Mouse (Mus musculus): ENCODE results near the gene Yeats2. TPM values are rescaled to one million over a fixed set of nuclear protein-coding genes. Genes with fewer than 3 reads are reported as not detected.

Yeats2 gene
- polyA plus RNA-seq, 1 experiment from 2014 or later, result 57.4 TPM

DNA sequence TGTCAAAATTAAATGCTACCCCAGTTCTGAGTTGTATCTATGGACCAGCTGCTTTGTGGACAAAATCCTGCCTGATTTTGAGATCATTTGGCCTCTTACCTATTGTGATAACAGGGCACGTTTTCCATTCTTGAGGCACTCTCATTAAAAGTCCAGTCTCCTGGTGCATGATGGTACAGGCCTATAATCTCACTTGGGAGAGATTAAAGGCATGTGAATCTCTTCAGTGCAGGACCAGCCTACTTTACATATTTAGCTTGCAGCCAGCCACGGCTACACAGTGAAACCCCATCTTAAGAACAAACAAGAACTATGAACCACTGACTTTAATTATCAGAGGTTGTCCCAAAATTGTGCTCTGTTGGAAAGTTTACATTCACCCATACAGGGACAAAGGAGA, 10.5 kb upstream of the Yeats2 start:
- 61% methylated on average over 2 of the region's 2 CpGs for WGBS
- Histone ChIP-seq H3K27me3 (no peaks in the 10 kb centered on the region), H3K4me2 (replicated peaks) (no peak overlapping the region), H3K36me3 (peaks cover 14% of the 10 kb centered on the region), H3K27ac (no peak overlapping the region), H3K9me3 (no peaks in the 10 kb centered on the region), H3K4me1 (no peaks in the 10 kb centered on the region), H3K9ac (no peak overlapping the region), H3K4me3 (no peak overlapping the region)
- ATAC-seq (ENCODE audit: insufficient number of reproducible peaks, insufficient read depth, low FRiP score, low TSS enrichment), result no peak

DNA sequence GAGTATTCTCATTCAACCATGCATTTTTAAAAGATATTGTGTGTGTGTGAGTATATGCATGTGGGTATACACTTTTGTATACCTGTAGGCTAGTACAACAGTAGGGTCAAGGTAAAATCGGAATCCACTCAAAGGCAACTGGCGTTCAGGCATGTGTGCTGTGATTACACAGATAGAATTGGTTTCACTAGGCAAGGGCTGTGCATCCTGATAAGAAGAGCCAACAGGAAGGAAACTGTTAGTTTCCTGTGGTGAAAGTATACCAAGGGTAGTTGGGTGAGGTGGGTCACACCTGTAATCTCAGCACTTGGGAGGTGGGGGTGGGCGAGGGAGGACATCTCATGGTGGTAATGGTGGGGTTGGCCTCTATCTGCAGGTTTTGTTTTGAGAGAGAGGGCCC, 3.7 kb downstream of the Yeats2 start:
- Histone ChIP-seq H3K9me3 (no peaks in the 10 kb centered on the region), H3K9ac (no peak overlapping the region), H3K4me1 (peaks cover 15% of the 10 kb centered on the region), H3K36me3 (0 out of 2 replicates have a peak, but pooled peaks cover 8% of the 10 kb centered on the region), H3K27me3 (no peaks in the 10 kb centered on the region), H3K27ac (no peak overlapping the region), H3K4me3 (no peak overlapping the region), H3K4me2 (replicated peaks) (no peak overlapping the region)
- no peak for ATAC-seq (ENCODE audit: insufficient number of reproducible peaks, insufficient read depth, low FRiP score, low TSS enrichment)
- WGBS, result 90% methylated on average over 3 of the region's 3 CpGs

DNA sequence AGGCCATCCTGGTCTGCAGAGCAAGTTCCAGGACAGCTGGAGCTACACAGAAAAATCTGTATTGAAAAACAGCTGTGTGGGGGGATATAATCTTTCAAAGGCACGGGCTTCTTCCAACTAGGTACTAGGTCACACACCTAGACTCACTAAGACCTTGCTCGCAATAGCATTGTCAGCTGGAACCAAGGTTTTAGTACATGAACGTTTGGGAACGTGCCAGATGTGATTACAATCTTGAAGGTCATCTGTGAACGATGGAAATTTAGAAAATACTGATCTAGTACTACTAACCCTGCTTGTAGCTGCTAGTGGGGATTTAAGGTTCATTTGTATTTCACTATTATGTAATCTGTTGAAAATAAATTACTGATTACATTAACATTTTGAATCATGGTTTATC, 11.1 kb downstream of the Yeats2 start:
- H3K9me3 ChIP-seq, result no peaks in the 10 kb centered on the region
- no peak for ATAC-seq (ENCODE audit: insufficient number of reproducible peaks, insufficient read depth, low FRiP score, low TSS enrichment)
- no peak overlapping the region for H3K27ac ChIP-seq
- peaks cover 31% of the 10 kb centered on the region for H3K36me3 ChIP-seq
- H3K27me3 ChIP-seq, result no peaks in the 10 kb centered on the region
- 78% methylated on average over 5 of the region's 5 CpGs for WGBS
- H3K9ac ChIP-seq, result no peak overlapping the region
- H3K4me2 ChIP-seq (replicated peaks), result no peak overlapping the region
- H3K4me3 ChIP-seq, result no peak overlapping the region
- H3K4me1 ChIP-seq, result no peaks in the 10 kb centered on the region

DNA sequence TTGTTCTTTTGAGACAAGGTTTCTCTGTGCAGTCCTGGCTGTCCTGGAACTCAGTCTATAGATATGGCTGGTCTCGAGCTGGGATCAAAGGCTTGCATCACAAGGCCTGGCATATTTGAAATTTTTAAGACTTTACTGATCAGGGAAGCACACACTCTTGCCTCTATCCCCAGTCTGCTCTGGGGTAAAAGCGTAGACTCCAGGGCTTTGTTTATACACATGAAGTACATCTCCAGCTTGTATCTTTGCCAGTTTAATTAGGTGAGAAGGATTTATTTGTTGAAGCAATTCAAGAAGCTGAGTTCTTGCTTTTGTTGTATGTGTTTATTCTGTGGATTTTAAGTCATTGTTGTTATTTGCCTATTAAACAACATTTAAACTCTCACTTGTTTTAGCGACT, 12.9 kb downstream of the Yeats2 start:
- ATAC-seq (ENCODE audit: insufficient number of reproducible peaks, insufficient read depth, low FRiP score, low TSS enrichment), result no peak
- WGBS, result 84% methylated on average over 3 of the region's 3 CpGs
- Histone ChIP-seq H3K4me1 (no peaks in the 10 kb centered on the region), H3K4me3 (no peak overlapping the region), H3K36me3 (peaks cover 45% of the 10 kb centered on the region), H3K9ac (no peak overlapping the region), H3K4me2 (replicated peaks) (no peak overlapping the region), H3K27me3 (no peaks in the 10 kb centered on the region), H3K9me3 (no peaks in the 10 kb centered on the region), H3K27ac (no peak overlapping the region)

DNA sequence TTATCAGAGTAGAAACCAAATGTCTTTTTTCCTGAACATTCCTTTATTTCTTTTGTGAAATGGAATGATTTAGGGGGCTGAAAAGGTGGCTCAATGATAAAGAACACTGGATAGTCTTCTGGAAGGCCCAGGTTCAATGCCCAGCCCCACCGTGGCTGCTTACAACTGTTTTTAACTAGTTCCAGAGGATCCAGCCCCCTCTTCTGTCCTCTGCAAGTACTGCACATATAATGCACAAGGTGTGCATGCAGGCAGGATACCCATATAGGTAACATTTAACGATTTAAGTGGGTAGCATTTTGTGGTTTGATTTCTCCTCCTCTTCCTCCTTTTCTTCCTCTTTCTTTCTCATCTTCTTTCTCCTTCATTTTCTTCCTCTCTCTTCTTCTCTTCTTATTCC, 19.3 kb downstream of the Yeats2 start:
- Histone ChIP-seq H3K4me3 (no peak overlapping the region), H3K4me1 (no peaks in the 10 kb centered on the region), H3K9me3 (no peaks in the 10 kb centered on the region), H3K27ac (no peak overlapping the region), H3K36me3 (peaks cover 80% of the 10 kb centered on the region), H3K27me3 (no peaks in the 10 kb centered on the region), H3K9ac (no peak overlapping the region), H3K4me2 (replicated peaks) (no peak overlapping the region)
- no peak for ATAC-seq (ENCODE audit: insufficient number of reproducible peaks, insufficient read depth, low FRiP score, low TSS enrichment)
- 83% methylated on average over 2 of the region's 2 CpGs for WGBS

DNA sequence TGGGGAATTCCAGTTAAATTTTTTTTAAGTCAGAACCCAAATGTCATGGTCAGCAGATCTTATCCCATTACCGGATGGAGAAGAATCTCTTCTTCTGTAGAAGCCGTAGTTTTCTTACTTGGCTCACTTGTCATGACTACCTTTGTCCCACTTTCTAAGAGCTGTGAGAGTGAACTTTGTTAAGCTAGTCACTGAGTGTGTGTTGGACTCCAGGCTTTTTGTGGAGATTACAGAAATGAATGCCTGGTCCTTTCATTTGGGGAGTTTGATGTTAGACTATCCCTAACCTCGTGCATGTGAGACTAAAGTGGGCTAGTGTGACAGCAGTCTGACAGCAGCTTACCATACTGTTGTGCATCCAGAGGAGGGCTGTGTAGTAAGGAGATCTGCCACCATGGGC, 28.2 kb downstream of the Yeats2 start:
- Histone ChIP-seq H3K4me1 (no peaks in the 10 kb centered on the region), H3K9ac (no peak overlapping the region), H3K27me3 (no peaks in the 10 kb centered on the region), H3K9me3 (no peaks in the 10 kb centered on the region), H3K4me3 (no peak overlapping the region), H3K4me2 (replicated peaks) (no peak overlapping the region), H3K36me3 (peaks cover 78% of the 10 kb centered on the region), H3K27ac (no peak overlapping the region)
- WGBS, result 88% methylated on average over 3 of the region's 3 CpGs
- ATAC-seq (ENCODE audit: insufficient number of reproducible peaks, insufficient read depth, low FRiP score, low TSS enrichment), result no peak

DNA sequence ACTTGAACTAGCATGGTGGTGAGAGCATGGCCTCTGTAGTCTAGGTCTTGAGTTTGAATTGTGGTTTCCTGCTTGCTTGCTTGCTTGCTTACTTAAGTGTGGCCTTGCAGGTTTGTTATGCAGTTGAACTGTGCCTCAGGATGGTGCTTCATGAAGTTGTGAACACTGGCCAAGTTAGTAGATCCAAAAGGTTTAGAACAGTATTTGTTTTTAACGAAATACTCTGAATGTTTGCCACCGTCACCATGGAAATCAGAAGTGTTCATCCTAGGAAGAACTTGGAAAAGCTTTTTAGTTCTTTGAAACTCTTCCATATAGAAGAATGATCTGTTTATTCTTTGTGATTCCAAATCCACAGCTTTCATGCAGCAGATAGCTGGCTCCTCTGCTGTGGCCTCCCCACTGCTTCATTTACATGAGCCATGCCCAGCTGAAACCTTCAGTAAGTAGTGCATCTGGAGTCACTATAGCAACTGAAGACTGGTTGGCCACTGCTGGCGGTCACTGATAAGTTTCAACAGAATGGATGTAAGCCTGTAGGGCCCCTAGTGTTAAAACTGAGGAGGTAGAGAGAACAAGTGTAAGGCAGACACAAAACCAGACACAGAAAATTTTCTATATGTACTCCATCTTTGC, 28.7 kb downstream of the Yeats2 start:
- no peak overlapping the region for H3K4me3 ChIP-seq
- no peak overlapping the region for H3K4me2 ChIP-seq (replicated peaks)
- no peaks in the 10 kb centered on the region for H3K4me1 ChIP-seq
- 86% methylated on average over 3 of the region's 3 CpGs for WGBS
- no peaks in the 10 kb centered on the region for H3K9me3 ChIP-seq
- no peak for ATAC-seq (ENCODE audit: insufficient number of reproducible peaks, insufficient read depth, low FRiP score, low TSS enrichment)
- no peak overlapping the region for H3K27ac ChIP-seq
- H3K27me3 ChIP-seq, result no peaks in the 10 kb centered on the region
- no peak overlapping the region for H3K9ac ChIP-seq
- peaks cover 78% of the 10 kb centered on the region for H3K36me3 ChIP-seq

DNA sequence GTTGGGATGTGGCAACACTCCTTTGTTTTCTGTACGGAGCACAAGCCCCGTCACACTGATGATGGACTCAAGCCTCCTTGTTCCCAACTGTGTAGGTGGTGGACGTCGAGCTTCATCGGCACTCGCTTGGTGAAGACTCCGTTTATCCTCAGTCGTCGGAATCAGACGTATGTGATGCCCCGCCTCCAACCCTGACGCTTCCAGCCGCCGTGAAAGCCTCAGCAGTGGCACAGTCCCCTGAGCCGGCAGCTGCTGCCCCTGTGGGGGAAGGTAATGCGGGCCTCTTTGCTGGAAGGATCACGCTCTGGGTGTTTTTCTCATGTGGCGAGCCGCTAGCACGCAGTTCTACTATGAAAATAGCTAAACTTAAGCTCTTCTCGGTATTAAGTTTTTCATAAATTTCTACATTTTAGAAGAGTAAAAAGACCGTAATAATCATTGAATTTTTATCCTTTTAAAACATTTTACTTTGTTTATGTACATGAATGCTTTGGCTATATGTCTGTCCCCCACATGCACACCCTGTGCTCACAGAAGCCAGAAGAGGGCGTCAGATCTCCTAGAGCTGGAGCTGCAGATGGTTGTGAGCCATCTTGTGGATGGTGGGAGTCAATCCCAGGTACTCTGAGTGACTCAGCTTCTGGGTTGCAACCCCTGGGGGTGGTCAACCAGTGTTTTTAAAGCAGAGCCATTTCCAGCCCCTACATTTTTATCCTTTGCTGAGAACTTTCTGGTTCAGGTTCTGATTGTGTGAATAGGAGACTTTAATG, 38.7 kb downstream of the Yeats2 start:
- no peak overlapping the region for H3K4me3 ChIP-seq
- no peak overlapping the region for H3K4me2 ChIP-seq (replicated peaks)
- ATAC-seq (ENCODE audit: insufficient number of reproducible peaks, insufficient read depth, low FRiP score, low TSS enrichment), result no peak
- H3K36me3 ChIP-seq, result peaks cover 63% of the 10 kb centered on the region
- no peaks in the 10 kb centered on the region for H3K9me3 ChIP-seq
- no peak overlapping the region for H3K27ac ChIP-seq
- no peaks in the 10 kb centered on the region for H3K27me3 ChIP-seq
- H3K9ac ChIP-seq, result no peak overlapping the region
- 88% methylated on average over 23 of the region's 23 CpGs for WGBS
- H3K4me1 ChIP-seq, result no peaks in the 10 kb centered on the region

DNA sequence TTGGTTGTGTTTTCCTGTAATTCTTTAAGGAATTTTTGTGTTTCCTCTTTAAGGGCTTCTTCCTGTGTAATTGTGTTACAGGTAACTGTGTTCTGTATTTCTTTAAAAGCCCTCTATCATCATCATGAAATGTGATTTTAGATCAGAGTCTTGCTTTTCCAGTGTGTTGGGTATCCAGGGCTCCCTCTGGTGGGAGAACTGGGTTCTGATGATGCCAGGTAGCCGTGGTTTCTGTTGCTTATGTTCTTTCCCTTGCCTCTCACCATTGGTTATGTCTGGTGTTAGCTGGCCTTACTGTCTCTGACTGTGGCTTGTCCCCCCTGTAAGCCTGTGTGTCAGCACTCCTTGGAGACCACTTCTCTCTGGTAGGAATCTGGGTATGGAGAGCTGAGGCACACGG, 44.5 kb downstream of the Yeats2 start:
- H3K27ac ChIP-seq, result no peak overlapping the region
- H3K27me3 ChIP-seq, result no peaks in the 10 kb centered on the region
- H3K4me1 ChIP-seq, result no peaks in the 10 kb centered on the region
- H3K4me2 ChIP-seq (replicated peaks), result no peak overlapping the region
- no peak overlapping the region for H3K9ac ChIP-seq
- WGBS, result 66% methylated on average over 2 of the region's 2 CpGs
- peaks cover 56% of the 10 kb centered on the region for H3K36me3 ChIP-seq
- H3K4me3 ChIP-seq, result no peak overlapping the region
- ATAC-seq (ENCODE audit: insufficient number of reproducible peaks, insufficient read depth, low FRiP score, low TSS enrichment), result no peak
- no peaks in the 10 kb centered on the region for H3K9me3 ChIP-seq

DNA sequence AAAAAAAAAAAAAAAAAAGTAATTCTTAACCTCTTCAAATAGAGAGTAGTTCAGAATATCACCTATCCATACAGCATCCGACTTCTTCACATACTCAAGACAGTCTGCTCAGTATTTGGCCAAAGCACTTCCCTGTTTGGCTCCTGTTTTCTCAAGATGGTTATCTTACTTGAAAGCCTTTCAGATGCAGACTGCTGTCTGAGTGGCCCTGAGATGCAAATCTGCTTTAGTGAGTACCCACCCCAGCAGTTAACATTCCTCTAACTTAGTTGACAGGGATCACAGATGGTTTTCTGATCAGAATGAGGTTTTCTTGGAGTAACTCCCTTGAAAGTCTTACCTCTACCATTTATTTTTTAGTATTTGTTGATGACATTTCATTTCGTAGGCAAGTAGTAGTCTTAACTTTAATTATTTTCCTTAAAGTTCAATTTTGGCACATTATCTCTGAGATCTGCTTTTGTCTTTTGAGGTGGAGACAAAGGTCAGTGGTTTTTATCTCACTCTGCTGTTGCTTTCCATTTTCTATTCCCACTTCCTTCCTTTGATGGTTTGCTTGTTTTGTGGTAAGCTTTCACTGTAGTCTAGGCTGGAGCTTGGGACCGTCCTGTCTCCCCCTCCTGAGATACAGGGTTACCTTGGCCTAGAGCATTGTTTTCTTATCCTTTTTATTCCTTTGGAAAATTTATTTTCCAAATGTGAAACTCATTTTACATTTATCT, 50.5 kb downstream of the Yeats2 start:
- H3K27ac ChIP-seq, result no peak overlapping the region
- H3K4me1 ChIP-seq, result no peaks in the 10 kb centered on the region
- no peak for ATAC-seq (ENCODE audit: insufficient number of reproducible peaks, insufficient read depth, low FRiP score, low TSS enrichment)
- WGBS, result 82% methylated on average over 3 of the region's 3 CpGs
- no peak overlapping the region for H3K9ac ChIP-seq
- no peak overlapping the region for H3K4me2 ChIP-seq (replicated peaks)
- no peak overlapping the region for H3K4me3 ChIP-seq
- peaks cover 71% of the 10 kb centered on the region for H3K36me3 ChIP-seq
- no peaks in the 10 kb centered on the region for H3K27me3 ChIP-seq
- H3K9me3 ChIP-seq, result no peaks in the 10 kb centered on the region

DNA sequence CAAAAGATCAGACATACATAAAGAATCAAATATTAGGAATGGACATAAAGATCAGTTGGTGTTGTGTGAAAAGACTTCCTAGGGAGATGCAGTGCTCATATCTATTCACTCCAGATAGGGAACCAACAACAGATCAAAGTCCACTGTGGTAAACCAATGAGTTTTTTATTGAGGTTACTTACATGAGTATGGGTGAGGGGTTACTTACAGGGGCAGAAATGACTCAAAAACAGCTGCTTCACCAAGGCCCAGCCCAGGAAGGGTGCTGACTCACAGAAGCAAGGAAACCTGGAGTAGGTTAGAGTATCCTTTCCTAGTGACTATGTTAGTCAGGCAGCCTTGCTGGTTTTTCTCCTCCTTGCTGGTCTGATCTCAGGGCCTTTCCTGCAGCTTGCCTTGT, 51.2 kb downstream of the Yeats2 start:
- Histone ChIP-seq H3K36me3 (peaks cover 70% of the 10 kb centered on the region), H3K4me3 (no peak overlapping the region), H3K4me2 (replicated peaks) (no peak overlapping the region), H3K4me1 (no peaks in the 10 kb centered on the region), H3K9ac (no peak overlapping the region), H3K27me3 (no peaks in the 10 kb centered on the region), H3K9me3 (no peaks in the 10 kb centered on the region), H3K27ac (no peak overlapping the region)
- no peak for ATAC-seq (ENCODE audit: insufficient number of reproducible peaks, insufficient read depth, low FRiP score, low TSS enrichment)

DNA sequence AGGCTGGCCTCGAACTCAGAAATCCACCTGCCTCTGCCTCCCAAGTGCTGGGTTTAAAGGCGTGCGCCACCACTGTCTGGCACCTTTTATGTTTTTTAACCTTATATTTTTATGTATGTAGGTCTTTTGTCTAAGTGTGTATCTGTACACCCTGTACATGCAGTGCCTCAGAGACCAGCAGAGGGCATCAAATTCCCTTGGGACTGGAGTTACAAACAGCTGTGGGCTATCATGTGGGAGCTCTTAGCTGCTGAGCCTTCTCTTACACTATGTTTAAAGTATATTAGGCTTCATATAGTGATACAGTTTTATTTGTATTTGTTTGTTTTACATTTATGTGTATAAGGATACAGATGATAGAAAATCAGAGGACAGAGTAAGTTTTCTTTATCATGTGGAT, 54.7 kb downstream of the Yeats2 start:
- peaks cover 71% of the 10 kb centered on the region for H3K36me3 ChIP-seq
- no peaks in the 10 kb centered on the region for H3K4me1 ChIP-seq
- 93% methylated on average over 3 of the region's 3 CpGs for WGBS
- no peak overlapping the region for H3K4me2 ChIP-seq (replicated peaks)
- H3K9ac ChIP-seq, result no peak overlapping the region
- no peak for ATAC-seq (ENCODE audit: insufficient number of reproducible peaks, insufficient read depth, low FRiP score, low TSS enrichment)
- no peaks in the 10 kb centered on the region for H3K9me3 ChIP-seq
- no peaks in the 10 kb centered on the region for H3K27me3 ChIP-seq
- no peak overlapping the region for H3K27ac ChIP-seq
- H3K4me3 ChIP-seq, result no peak overlapping the region
